ENCODE assay signal across 8 mouse cellular contexts in genomic region chr10:49782741-49783691, GRCm38 (mm10). TPM values are rescaled to one million over a fixed set of nuclear protein-coding genes. Genes with fewer than 3 reads are reported as not detected.
DNase-seq lines count a peak whose midpoint lies in the region; ATAC-seq lines count a peak whose summit lies in the region.

No protein-coding gene starts in this region.

- no peak for DNase-seq in lung, postnatal 36 days
- peak; percentile 76 for DNase-seq in embryo, embryonic 10.5 days (ENCODE audit: low spot score)
- DNase-seq in left cerebral cortex, postnatal 4 days = peak; percentile 52
- peak; percentile 64 for DNase-seq in neural tube, embryonic 11.5 days (ENCODE audit: low spot score)
- DNase-seq in thymus, adult 18-20 months = no peak
- no peak for DNase-seq in ovary, postnatal 36 days (ENCODE audit: low spot score)

- WGBS in lung, embryonic 15.5 days = under 1% methylated on average over 44 of the region's 44 CpGs
- WGBS in heart, embryonic 15.5 days = 1% methylated on average over 44 of the region's 44 CpGs
- under 1% methylated on average over 44 of the region's 44 CpGs for WGBS in neural tube, embryonic 11.5 days

- H3K9ac ChIP-seq in lung, embryonic 15.5 days = peak overlapping the region; percentile 19; the same call in 1 of the 2 replicates
- peak overlapping the region; percentile 31; the same call in 1 of the 2 replicates for H3K9ac ChIP-seq in heart, embryonic 15.5 days
- H3K9ac ChIP-seq in neural tube, embryonic 11.5 days (ENCODE audit: low read length) = peak overlapping the region; percentile 66

- no peaks in the 10 kb centered on the region for H3K36me3 ChIP-seq in lung, embryonic 15.5 days
- no peaks in the 10 kb centered on the region for H3K36me3 ChIP-seq in heart, embryonic 15.5 days
- H3K36me3 ChIP-seq in neural tube, embryonic 11.5 days (ENCODE audit: control insufficient read depth, insufficient read depth, low read length) = no peaks in the 10 kb centered on the region

- peak; percentile 35; the same call in 1 of the 2 replicates for ATAC-seq in lung, embryonic 15.5 days (ENCODE audit: borderline replicate concordance, extremely low read depth, low FRiP score, low TSS enrichment)
- no peak for ATAC-seq in heart, embryonic 15.5 days (replicated peaks; ENCODE audit: insufficient number of reproducible peaks, insufficient read depth, low FRiP score, low read depth)
- peak; percentile 80 for ATAC-seq in neural tube, embryonic 11.5 days (ENCODE audit: insufficient read depth, low FRiP score, low TSS enrichment)

- peak overlapping the region; percentile 41 for H3K4me3 ChIP-seq in lung, embryonic 15.5 days
- peak overlapping the region; percentile 56 for H3K4me3 ChIP-seq in heart, embryonic 15.5 days
- peak overlapping the region; percentile 59 for H3K4me3 ChIP-seq in neural tube, embryonic 11.5 days (ENCODE audit: low read depth, low read length)

- H3K4me2 ChIP-seq in lung, embryonic 15.5 days = peak overlapping the region; percentile 75
- peak overlapping the region; percentile 90 for H3K4me2 ChIP-seq in heart, embryonic 15.5 days
- peak overlapping the region; percentile 69 for H3K4me2 ChIP-seq in neural tube, embryonic 11.5 days (ENCODE audit: low read depth)

- H3K4me1 ChIP-seq in lung, embryonic 15.5 days = no peaks in the 10 kb centered on the region
- H3K4me1 ChIP-seq in heart, embryonic 15.5 days (replicated peaks) = peaks cover 5% of the 10 kb centered on the region
- H3K4me1 ChIP-seq in neural tube, embryonic 11.5 days (ENCODE audit: control insufficient read depth, insufficient read depth, low read length) = no peaks in the 10 kb centered on the region

- H3K27me3 ChIP-seq in lung, embryonic 15.5 days = peaks cover 27% of the 10 kb centered on the region
- H3K27me3 ChIP-seq in heart, embryonic 15.5 days = peaks cover 14% of the 10 kb centered on the region
- no peaks in the 10 kb centered on the region for H3K27me3 ChIP-seq in neural tube, embryonic 11.5 days (ENCODE audit: control insufficient read depth, insufficient read depth, low read length)

- H3K9me3 ChIP-seq in lung, embryonic 15.5 days = no peaks in the 10 kb centered on the region
- no peaks in the 10 kb centered on the region for H3K9me3 ChIP-seq in heart, embryonic 15.5 days (replicated peaks)
- no peaks in the 10 kb centered on the region for H3K9me3 ChIP-seq in neural tube, embryonic 11.5 days (ENCODE audit: control insufficient read depth, low read length)

- intact Hi-C loops in left cerebral cortex, postnatal 4 days (cut with DNase I) = loop anchor here (10.0 kb wide), 1 partner anchor 412 kb away; no protein-coding TSS in a partner anchor

- no peak overlapping the region for H3K27ac ChIP-seq in lung, embryonic 15.5 days
- no peak overlapping the region for H3K27ac ChIP-seq in heart, embryonic 15.5 days
- peak overlapping the region; percentile 57 for H3K27ac ChIP-seq in neural tube, embryonic 11.5 days (ENCODE audit: low read depth, low read length)

RNA-seq across cellular contexts. Expression of gene Grik2, which starts 5.5 kb away (rescaled TPM):
- polyA plus RNA-seq in lung, embryonic 15.5 days (2015; fragmentation: Nextera tagmentation; extraction: Ambion mirVana) = 0.47 and 0.59 TPM in 2 replicates
- polyA plus RNA-seq in heart, embryonic 15.5 days (2015; fragmentation: Nextera tagmentation; extraction: Ambion mirVana) = 0.87 and 1.0 TPM in 2 replicates
- 100 to 1,000 TPM; 119 to 122 TPM for total RNA-seq in left cerebral cortex, postnatal 4 days (2021)
- 7.8 and 7.9 TPM in 2 replicates for polyA plus RNA-seq in neural tube, embryonic 11.5 days (2014; fragmentation: Nextera tagmentation; extraction: Ambion mirVana)

Comparison
In these comparisons a context has a peak if more than half of its experiments do, and no peak if none do; other contexts are left out.
1. DNase-seq: peak in embryo, embryonic 10.5 days (single experiment), left cerebral cortex, postnatal 4 days (single experiment) and neural tube, embryonic 11.5 days (single experiment); none in lung, postnatal 36 days (single experiment), thymus, adult 18-20 months (0 of 2) and ovary, postnatal 36 days (single experiment).
2. Peak in every context shown above with its lines, with median percentiles within 50 percentile points of each other: H3K4me2 ChIP-seq, H3K4me3 ChIP-seq and H3K9ac ChIP-seq.